Mouse (Mus musculus) neural tube, embryonic 13.5 days (tissue): ENCODE measurements at regions not wholly inside any gene's neighbourhood (a gene's known extent, or its start where the extent isn't known, plus 50 kb on each side); places are given as distances from the start of the nearest gene placed in this dataset.

ENCODE experiments used
- ATAC-seq: fragments of 200-750 bp; cut with Nextera tagmentation; 2 replicates; pipeline ENCODE4 v1.8.0; 2017; ENCODE audit warnings: low read depth, mild to moderate bottlenecking, moderate TSS enrichment, moderate library complexity
- H3K27ac ChIP-seq: fragments of 300-500 bp; sonication (generic); replicated peaks from 2 replicates; pipeline ENCODE4 v1.5.1; 2015; ENCODE audit warnings: moderate library complexity, mild to moderate bottlenecking, inconsistent platforms
- H3K27me3 ChIP-seq: fragments of 300-500 bp; sonication (generic); 2 replicates; pipeline ENCODE4 v1.6.1; 2015; ENCODE audit warnings: mild to moderate bottlenecking, inconsistent platforms
- H3K36me3 ChIP-seq: fragments of 300-500 bp; sonication (generic); 2 replicates; pipeline ENCODE4 v1.6.1; 2015; ENCODE audit warnings: mild to moderate bottlenecking, inconsistent platforms
- H3K4me1 ChIP-seq: fragments of 300-500 bp; sonication (generic); replicated peaks from 2 replicates; pipeline ENCODE4 v1.6.1; 2015; ENCODE audit warnings: inconsistent platforms
- H3K4me2 ChIP-seq: fragments of 300-500 bp; sonication (generic); 2 replicates; pipeline ENCODE4 v1.6.1; 2015; ENCODE audit warnings: inconsistent platforms, mild to moderate bottlenecking, moderate library complexity
- H3K4me3 ChIP-seq: fragments of 300-500 bp; sonication (generic); 2 replicates; pipeline ENCODE4 v1.5.1; 2015; ENCODE audit warnings: mild to moderate bottlenecking, inconsistent platforms
- H3K9ac ChIP-seq: fragments of 300-500 bp; sonication (generic); 2 replicates; pipeline ENCODE4 v1.6.1; 2015; ENCODE audit warnings: moderate library complexity, mild to moderate bottlenecking, inconsistent platforms
- H3K9me3 ChIP-seq: fragments of 300-500 bp; sonication (generic); 2 replicates; pipeline ENCODE4 v1.6.1; 2016; ENCODE audit warnings: inconsistent platforms
- WGBS: fragments of 180-500 bp; shearing (Covaris S2); methylation state at CpG from one replicate; pipeline ENCODE4 v1.1.7; 2015; 5-methylcytosine and 5-hydroxymethylcytosine counted together

- Histone ChIP-seq H3K9ac (no peak overlapping the region), H3K4me3 (no peak overlapping the region), H3K4me2 (no peak overlapping the region), H3K27ac (peak overlapping the region; percentile 74), H3K27me3 (no peaks in the 10 kb centered on the region), H3K4me1 (peaks cover 30% of the 10 kb centered on the region), H3K36me3 (no peaks in the 10 kb centered on the region), H3K9me3 (peaks cover 17% of the 10 kb centered on the region)
- WGBS, result 29% methylated on average over 4 of the region's 4 CpGs
- ATAC-seq, result peak; percentile 88
Measured at GRCm38 (mm10) chr14:67541271-67541711, 1532.3 kb upstream of the Gulo start.

GRCm38 (mm10) chr14:67538696-67539095, 1529.7 kb upstream of the Gulo start:
- Histone ChIP-seq H3K27me3 (no peaks in the 10 kb centered on the region), H3K4me2 (no peak overlapping the region), H3K9me3 (peaks cover 8% of the 10 kb centered on the region), H3K27ac (no peak overlapping the region; the same call in 1 of the 2 replicates), H3K4me3 (no peak overlapping the region), H3K9ac (no peak overlapping the region), H3K4me1 (peaks cover 30% of the 10 kb centered on the region), H3K36me3 (no peaks in the 10 kb centered on the region)
- no peak for ATAC-seq
- 82% methylated on average over 9 of the region's 9 CpGs for WGBS

GRCm38 (mm10) chr14:67536787-67537659, 1528.0 kb upstream of the Gulo start:
- Histone ChIP-seq H3K4me3 (no peak overlapping the region), H3K4me2 (no peak overlapping the region), H3K4me1 (peaks cover 30% of the 10 kb centered on the region), H3K9me3 (no peaks in the 10 kb centered on the region), H3K27me3 (no peaks in the 10 kb centered on the region; the same call in 1 of the 2 replicates), H3K36me3 (no peaks in the 10 kb centered on the region), H3K27ac (peak overlapping the region; percentile 83), H3K9ac (peak overlapping the region; percentile 6; the same call in 1 of the 2 replicates)
- WGBS, result 16% methylated on average over 8 of the region's 8 CpGs
- peak; percentile 71 for ATAC-seq

GRCm38 (mm10) chr14:67506729-67507395, 1497.9 kb upstream of the Gulo start:
- Histone ChIP-seq H3K27ac (peak overlapping the region; percentile 71), H3K4me1 (peaks cover 9% of the 10 kb centered on the region; the same call in 1 of the 2 replicates)
- peak; percentile 86; the same call in 1 of the 2 replicates for ATAC-seq

GRCm38 (mm10) chr14:67492086-67492485, 1483.1 kb upstream of the Gulo start:
- no peak for ATAC-seq
- Histone ChIP-seq H3K4me1 (no peaks in the 10 kb centered on the region), H3K36me3 (no peaks in the 10 kb centered on the region), H3K4me2 (no peak overlapping the region), H3K9ac (no peak overlapping the region), H3K9me3 (no peaks in the 10 kb centered on the region), H3K27me3 (no peaks in the 10 kb centered on the region), H3K27ac (no peak overlapping the region), H3K4me3 (no peak overlapping the region)
- WGBS, result 89% methylated on average over 10 of the region's 10 CpGs

More at GRCm38 (mm10) chr14:67506729-67507395, 1497.9 kb upstream of the Gulo start:
- Histone ChIP-seq H3K9ac (no peak overlapping the region), H3K27me3 (no peaks in the 10 kb centered on the region), H3K9me3 (no peaks in the 10 kb centered on the region), H3K36me3 (no peaks in the 10 kb centered on the region), H3K4me2 (no peak overlapping the region), H3K4me3 (no peak overlapping the region)
- WGBS, result 34% methylated on average over 12 of the region's 12 CpGs

- 23% methylated on average over 10 of the region's 10 CpGs for WGBS
- Histone ChIP-seq H3K4me1 (no peaks in the 10 kb centered on the region), H3K27me3 (no peaks in the 10 kb centered on the region)
Measured at GRCm38 (mm10) chr14:67486676-67487075, 1477.7 kb upstream of the Gulo start.

GRCm38 (mm10) chr14:67485449-67485800, 1476.4 kb upstream of the Gulo start:
- Histone ChIP-seq H3K9me3 (no peaks in the 10 kb centered on the region), H3K36me3 (no peaks in the 10 kb centered on the region), H3K9ac (no peak overlapping the region), H3K4me2 (no peak overlapping the region), H3K4me3 (no peak overlapping the region), H3K27me3 (no peaks in the 10 kb centered on the region), H3K4me1 (no peaks in the 10 kb centered on the region), H3K27ac (no peak overlapping the region)
- ATAC-seq, result no peak
- WGBS, result 94% methylated on average over 4 of the region's 4 CpGs

More at GRCm38 (mm10) chr14:67486676-67487075, 1477.7 kb upstream of the Gulo start:
- Histone ChIP-seq H3K4me2 (no peak overlapping the region), H3K9me3 (no peaks in the 10 kb centered on the region), H3K27ac (no peak overlapping the region), H3K36me3 (no peaks in the 10 kb centered on the region), H3K9ac (no peak overlapping the region), H3K4me3 (no peak overlapping the region)
- no peak for ATAC-seq

- H3K9ac ChIP-seq, result no peak overlapping the region
- 59% methylated on average over 19 of the region's 19 CpGs for WGBS
- H3K4me2 ChIP-seq, result no peak overlapping the region
- no peaks in the 10 kb centered on the region for H3K4me1 ChIP-seq
- H3K36me3 ChIP-seq, result no peaks in the 10 kb centered on the region
- no peak overlapping the region for H3K4me3 ChIP-seq
- ATAC-seq, result no peak
- no peak overlapping the region for H3K27ac ChIP-seq
- H3K27me3 ChIP-seq, result no peaks in the 10 kb centered on the region
- H3K9me3 ChIP-seq, result no peaks in the 10 kb centered on the region
Measured at GRCm38 (mm10) chr14:67484533-67485448, 1475.8 kb upstream of the Gulo start.
